Mouse (Mus musculus) erythroblast, embryonic 14.5 days (primary cell): ENCODE results near the gene Htra1. TPM values are rescaled to one million over a fixed set of nuclear protein-coding genes. Genes with fewer than 3 reads are reported as not detected.

Experiments
- H3K27me3 ChIP-seq: 2 replicates; pipeline ENCODE4 v1.6.1; 2012; ENCODE audit warnings: inconsistent platforms; ENCODE audit not compliant: control insufficient read depth
- H3K36me3 ChIP-seq: 2 replicates; pipeline ENCODE4 v1.6.1; 2012; ENCODE audit warnings: mild to moderate bottlenecking, inconsistent platforms; ENCODE audit not compliant: control insufficient read depth
- H3K4me1 ChIP-seq: 2 replicates; pipeline ENCODE4 v1.6.1; 2012; ENCODE audit warnings: inconsistent platforms; ENCODE audit not compliant: control insufficient read depth
- H3K4me3 ChIP-seq: replicated peaks from 2 replicates; pipeline ENCODE3; 2012; ENCODE audit warnings: moderate library complexity, mild to moderate bottlenecking, inconsistent platforms
- H3K9me3 ChIP-seq: 2 replicates; pipeline ENCODE4 v1.6.1; 2012; ENCODE audit warnings: low read length, inconsistent platforms, mixed read lengths; ENCODE audit not compliant: control insufficient read depth
- GATA1 ChIP-seq: IDR thresholded peaks from 2 replicates; pipeline ENCODE4 v1.6.1; 2012; ENCODE audit warnings: low read length, inconsistent platforms, mixed read lengths
- TAL1 ChIP-seq: IDR thresholded peaks from 3 replicates; pipeline ENCODE4 v1.6.1; 2012; ENCODE audit warnings: low read length, inconsistent platforms, mixed read lengths
- polyA plus RNA-seq: library from polyadenylated mRNA; stranded (reverse); fragments of >175 nt; gene quantifications from 2 replicates; pipeline ENCODE4 v1.2.3, GENCODE M21; 2012

Gene Htra1
- polyA plus RNA-seq: not detected in 2 replicates

GRCm38 (mm10) chr7:130935793-130936471 lies at the start of gene Htra1:
Gene Htra1, plus strand, starts transcription at chr7:130936111.
- H3K9me3 ChIP-seq: no peaks in the 10 kb centered on the region; the same call in 1 of the 2 replicates
- H3K4me3 ChIP-seq: peak within 1 kb of the TSS; percentile 24
- no peaks in the 10 kb centered on the region for H3K4me1 ChIP-seq
- no peak for TF ChIP-seq GATA1
- H3K36me3 ChIP-seq: no peaks in the 10 kb centered on the region
- H3K27me3 ChIP-seq: peaks cover 63% of the 10 kb centered on the region

GRCm38 (mm10) chr7:130886246-130886645 lies 49.7 kb upstream of the Htra1 start:
- H3K4me1 ChIP-seq: no peaks in the 10 kb centered on the region

GRCm38 (mm10) chr7:130887946-130888345 lies 48.0 kb upstream of the Htra1 start:
- TF ChIP-seq GATA1 (no peak), TAL1 (no peak)
- H3K36me3 ChIP-seq: no peaks in the 10 kb centered on the region; the same call in 1 of the 2 replicates
- no peaks in the 10 kb centered on the region for H3K9me3 ChIP-seq
- H3K4me1 ChIP-seq: no peaks in the 10 kb centered on the region
- H3K27me3 ChIP-seq: no peaks in the 10 kb centered on the region
- H3K4me3 ChIP-seq: no peak overlapping the region

More at GRCm38 (mm10) chr7:130886246-130886645, 49.7 kb upstream of the Htra1 start:
- Histone ChIP-seq H3K4me3 (no peak overlapping the region), H3K27me3 (no peaks in the 10 kb centered on the region), H3K9me3 (no peaks in the 10 kb centered on the region), H3K36me3 (no peaks in the 10 kb centered on the region; the same call in 1 of the 2 replicates)
- no peak for TF ChIP-seq TAL1
- TF ChIP-seq GATA1: no peak

DNA sequence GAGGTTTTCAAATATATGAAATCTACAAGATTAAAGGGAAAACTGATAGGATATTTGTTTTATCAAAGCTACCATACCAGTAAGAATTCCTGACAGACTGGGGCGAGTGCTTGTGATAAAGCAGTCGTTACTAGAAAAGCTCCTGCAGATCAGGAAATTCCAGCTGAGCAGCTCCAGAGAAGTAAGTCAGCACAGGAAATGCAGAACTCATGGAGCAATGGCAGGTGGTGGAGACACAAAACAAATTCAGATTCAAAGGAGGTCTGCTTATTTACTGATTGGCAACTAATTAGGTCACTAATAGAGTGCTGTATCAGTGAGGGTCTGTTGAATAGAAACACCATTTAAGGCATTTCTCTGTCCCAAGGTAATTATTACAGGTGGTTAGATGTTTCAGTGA lies 45.0 kb upstream of the Htra1 start:
- no peaks in the 10 kb centered on the region for H3K4me1 ChIP-seq
- no peaks in the 10 kb centered on the region; the same call in 1 of the 2 replicates for H3K36me3 ChIP-seq
- H3K27me3 ChIP-seq: no peaks in the 10 kb centered on the region
- H3K9me3 ChIP-seq: no peaks in the 10 kb centered on the region
- TF ChIP-seq GATA1 (no peak), TAL1 (no peak)
- H3K4me3 ChIP-seq: no peak overlapping the region

DNA sequence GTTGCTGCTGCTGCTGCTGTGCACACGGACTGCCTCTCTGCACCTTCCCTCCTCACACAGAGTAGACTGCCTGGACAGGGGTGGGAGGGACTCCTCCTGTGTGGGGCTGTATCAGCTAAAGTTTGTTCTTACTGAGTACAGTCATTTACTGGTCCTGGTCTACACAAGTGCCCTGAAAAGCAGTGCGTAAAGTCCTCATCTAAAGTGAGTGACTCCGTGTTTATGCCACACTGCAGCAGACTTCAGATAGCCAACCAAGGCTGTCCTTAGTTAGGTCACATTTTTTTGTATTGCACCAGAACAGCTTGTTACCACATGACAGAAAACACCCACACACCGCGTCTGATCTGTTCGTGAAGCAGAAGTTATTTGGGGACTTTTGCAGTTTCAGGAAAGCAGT lies 42.9 kb upstream of the Htra1 start:
- Histone ChIP-seq H3K9me3 (no peaks in the 10 kb centered on the region), H3K36me3 (no peaks in the 10 kb centered on the region), H3K4me3 (no peak overlapping the region), H3K27me3 (no peaks in the 10 kb centered on the region), H3K4me1 (no peaks in the 10 kb centered on the region)
- TF ChIP-seq GATA1 (no peak), TAL1 (no peak)

DNA sequence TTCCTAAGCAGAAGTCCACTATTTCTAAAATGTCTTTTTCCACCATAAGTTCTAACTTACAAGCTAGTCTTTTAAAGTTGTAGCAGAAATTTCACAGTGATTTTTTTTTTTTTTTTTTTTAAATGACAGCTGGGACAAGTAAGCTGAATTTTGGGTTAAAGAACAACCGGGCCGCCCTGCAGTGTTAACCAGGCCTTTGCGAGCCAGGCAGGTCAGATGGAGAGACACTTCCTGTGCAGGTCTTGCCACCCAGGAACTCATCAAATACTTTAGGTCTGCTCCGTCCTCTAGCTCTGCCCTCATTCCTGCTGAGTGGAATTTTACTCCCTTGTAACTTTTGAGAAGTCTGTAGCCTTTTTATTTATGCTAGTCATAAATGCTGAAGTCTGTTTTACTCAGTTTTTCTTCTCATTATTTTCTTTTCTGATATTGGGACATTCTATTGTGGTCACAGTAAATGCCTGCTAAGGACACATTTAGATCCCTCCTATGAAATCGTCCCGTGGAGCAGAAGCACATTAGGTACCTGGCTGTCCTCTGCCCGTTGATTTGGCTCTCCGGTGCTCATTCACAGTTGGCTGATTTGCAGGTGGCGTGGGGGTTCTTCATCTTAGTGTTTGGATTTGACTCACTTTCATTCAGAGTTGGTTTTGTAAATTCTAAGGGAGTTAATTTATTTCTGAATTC lies 40.8 kb upstream of the Htra1 start:
- H3K27me3 ChIP-seq: no peaks in the 10 kb centered on the region
- no peak for TF ChIP-seq GATA1
- no peak for TF ChIP-seq TAL1

GRCm38 (mm10) chr7:130895618-130895945 lies 40.3 kb upstream of the Htra1 start:
- Histone ChIP-seq H3K9me3 (no peaks in the 10 kb centered on the region), H3K36me3 (no peaks in the 10 kb centered on the region; the same call in 1 of the 2 replicates), H3K4me1 (no peaks in the 10 kb centered on the region), H3K27me3 (no peaks in the 10 kb centered on the region), H3K4me3 (no peak overlapping the region)
- TF ChIP-seq TAL1: no peak
- no peak for TF ChIP-seq GATA1

More for the DNA sequence above, 40.8 kb upstream of the Htra1 start:
- no peaks in the 10 kb centered on the region for H3K36me3 ChIP-seq
- no peaks in the 10 kb centered on the region for H3K9me3 ChIP-seq
- no peaks in the 10 kb centered on the region for H3K4me1 ChIP-seq
- H3K4me3 ChIP-seq: no peak overlapping the region

- no peaks in the 10 kb centered on the region for H3K9me3 ChIP-seq
- H3K27me3 ChIP-seq: no peaks in the 10 kb centered on the region
- no peaks in the 10 kb centered on the region; the same call in 1 of the 2 replicates for H3K36me3 ChIP-seq
- TF ChIP-seq TAL1 (no peak), GATA1 (no peak)
- no peak overlapping the region for H3K4me3 ChIP-seq
- H3K4me1 ChIP-seq: no peaks in the 10 kb centered on the region
Observed at GRCm38 (mm10) chr7:130896064-130896463, 39.8 kb upstream of the Htra1 start.

DNA sequence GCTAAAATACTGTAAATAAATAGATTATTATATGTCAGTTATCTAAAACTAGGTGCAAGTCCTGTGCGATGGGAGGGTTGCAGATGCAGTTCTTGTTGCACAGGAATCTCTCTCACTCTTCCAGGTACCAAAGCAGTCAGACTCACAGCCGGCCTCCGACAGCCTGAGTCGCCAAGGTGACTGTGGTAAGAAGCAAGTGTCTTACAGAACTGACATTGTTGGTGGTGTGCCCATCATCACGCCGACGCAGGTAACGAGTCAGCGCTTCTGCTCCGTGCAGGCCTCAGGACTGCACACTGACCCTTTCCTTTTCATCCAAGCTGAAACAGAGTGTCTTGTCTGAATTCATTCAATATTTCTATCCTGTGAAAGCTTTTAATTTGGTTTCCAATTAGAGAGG lies 38.7 kb upstream of the Htra1 start:
- TF ChIP-seq TAL1 (no peak), GATA1 (no peak)
- Histone ChIP-seq H3K27me3 (no peaks in the 10 kb centered on the region), H3K4me1 (no peaks in the 10 kb centered on the region), H3K4me3 (no peak overlapping the region), H3K36me3 (no peaks in the 10 kb centered on the region; the same call in 1 of the 2 replicates), H3K9me3 (no peaks in the 10 kb centered on the region)
